Mouse (Mus musculus): ENCODE data around the gene Ang6.
"Not testable (repeated sequence)": the region's sequence is repeated elsewhere in the genome, so short reads cannot be mapped to it uniquely, and the experiment has no call there.

Gene Ang6

GRCm38 (mm10) chr14:44002169-44002568, at the start of gene Ang6:
Ang6 (minus strand) TSS chr14:44002269.
- DNase-seq (ENCODE audit: low spot score in 2 of 2), result no peak

GRCm38 (mm10) chr14:44046567-44046966, 44.5 kb upstream of the Ang6 start:
- DNase-seq (ENCODE audit: low spot score in 2 of 2), result not testable (repeated sequence)

GRCm38 (mm10) chr14:44031828-44032227, 29.8 kb upstream of the Ang6 start:
- DNase-seq (ENCODE audit: low spot score in 2 of 2), result not testable (repeated sequence)

GRCm38 (mm10) chr14:44009686-44010085, 7.6 kb upstream of the Ang6 start:
- DNase-seq (ENCODE audit: low spot score in 2 of 2), result not testable (repeated sequence)

GRCm38 (mm10) chr14:44008021-44008420, 6.0 kb upstream of the Ang6 start:
- DNase-seq (ENCODE audit: low spot score in 2 of 2), result not testable (repeated sequence)

GRCm38 (mm10) chr14:44001600-44001999, 469 bp downstream of the Ang6 start:
- no peak for DNase-seq (ENCODE audit: low spot score in 2 of 2)

- not testable (repeated sequence) for DNase-seq (ENCODE audit: low spot score in 2 of 2)
Observed at GRCm38 (mm10) chr14:43998455-43999000, 3.5 kb downstream of the Ang6 start.

- DNase-seq (ENCODE audit: low spot score in 2 of 2), result peak; percentile 62 to 65
Observed at GRCm38 (mm10) chr14:43987404-43987803, 14.7 kb downstream of the Ang6 start.

GRCm38 (mm10) chr14:43986147-43986546, 15.9 kb downstream of the Ang6 start:
- DNase-seq (ENCODE audit: low spot score in 2 of 2), result no peak

- DNase-seq (ENCODE audit: low spot score in 2 of 2), result peak; percentile 11 to 39
Observed at GRCm38 (mm10) chr14:43983897-43984296, 18.2 kb downstream of the Ang6 start.

- no peak for DNase-seq (ENCODE audit: low spot score in 2 of 2)
Observed at GRCm38 (mm10) chr14:43983454-43983853, 18.6 kb downstream of the Ang6 start.

GRCm38 (mm10) chr14:43956769-43957168, 45.3 kb downstream of the Ang6 start, which contains the start of gene Ang5:
Ang5 (plus strand) TSS chr14:43957069.
- not testable (repeated sequence) for DNase-seq (ENCODE audit: low spot score in 2 of 2)

- DNase-seq (ENCODE audit: low spot score in 2 of 2), result not testable (repeated sequence)
Observed at GRCm38 (mm10) chr14:43955074-43955473, 47.0 kb downstream of the Ang6 start.

- not testable (repeated sequence) for DNase-seq (ENCODE audit: low spot score in 2 of 2)
Observed at GRCm38 (mm10) chr14:43953382-43953781, 48.7 kb downstream of the Ang6 start.

Data from frontal cortex, postnatal 25 days (tissue).